Mouse (Mus musculus): Measurements from ENCODE around the gene Kmt2a. TPM values are rescaled to one million over a fixed set of nuclear protein-coding genes. Genes with fewer than 3 reads are reported as not detected.

Gene Kmt2a
- polyA plus RNA-seq, 1 experiment from 2014 or later = 10.1 TPM

DNA sequence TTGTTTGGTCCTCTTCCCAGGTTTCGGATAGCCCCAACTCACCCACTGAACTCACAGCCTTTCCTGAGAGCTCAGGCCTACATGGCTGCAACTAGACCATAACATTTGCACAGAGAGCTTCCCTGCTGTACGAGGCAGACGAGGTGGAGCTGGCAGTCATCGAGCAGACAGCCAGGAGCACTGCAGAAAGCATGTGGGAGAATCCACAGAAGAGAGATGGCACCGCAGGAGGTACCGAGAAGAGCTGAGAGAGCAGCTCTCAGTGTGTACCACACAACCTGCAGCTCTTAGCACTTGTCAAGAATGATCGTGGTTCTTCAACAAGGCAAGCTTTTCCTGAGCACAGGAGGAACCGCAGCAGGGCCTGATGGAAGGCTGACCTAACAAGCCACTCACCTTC lies 66.9 kb downstream of the Kmt2a start:
- H3K9me3 ChIP-seq (replicated peaks) = no peaks in the 10 kb centered on the region
- 91% methylated on average over 8 of the region's 8 CpGs for WGBS
- ATAC-seq (replicated peaks; ENCODE audit: insufficient number of reproducible peaks, insufficient read depth, low FRiP score, low read depth) = no peak
- H3K4me3 ChIP-seq = no peak overlapping the region
- no peaks in the 10 kb centered on the region for H3K4me1 ChIP-seq (replicated peaks)
- no peak overlapping the region for H3K9ac ChIP-seq
- H3K27ac ChIP-seq = no peak overlapping the region
- H3K4me2 ChIP-seq = no peak overlapping the region
- no peaks in the 10 kb centered on the region for H3K27me3 ChIP-seq
- peaks cover 97% of the 10 kb centered on the region for H3K36me3 ChIP-seq

DNA sequence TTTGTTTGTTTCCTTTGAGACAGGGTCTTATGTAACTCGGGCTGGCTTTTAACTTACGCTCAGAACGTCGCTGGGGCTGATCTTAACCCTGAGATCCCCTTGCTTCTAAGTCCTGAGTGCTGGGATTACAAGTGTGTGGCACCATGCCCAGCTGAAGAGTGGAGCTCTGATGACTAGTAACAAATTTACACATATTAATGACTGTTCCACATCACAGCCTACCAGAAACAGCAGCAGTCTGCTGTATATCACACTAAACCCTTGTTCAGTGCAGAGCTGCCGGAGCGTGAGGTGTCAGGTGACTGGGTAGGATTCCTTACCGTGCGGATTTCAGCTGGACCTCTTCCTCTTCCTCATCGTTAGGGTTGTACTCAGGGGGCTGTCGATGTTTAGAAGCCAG lies 70.8 kb downstream of the Kmt2a start:
- no peak overlapping the region for H3K9ac ChIP-seq
- no peak overlapping the region for H3K27ac ChIP-seq
- no peaks in the 10 kb centered on the region for H3K27me3 ChIP-seq
- H3K4me1 ChIP-seq (replicated peaks) = no peaks in the 10 kb centered on the region
- H3K4me3 ChIP-seq = no peak overlapping the region
- H3K9me3 ChIP-seq (replicated peaks) = no peaks in the 10 kb centered on the region
- no peak overlapping the region for H3K4me2 ChIP-seq
- peaks cover 96% of the 10 kb centered on the region for H3K36me3 ChIP-seq
- WGBS = 77% methylated on average over 10 of the region's 10 CpGs
- ATAC-seq (replicated peaks; ENCODE audit: insufficient number of reproducible peaks, insufficient read depth, low FRiP score, low read depth) = no peak

GRCm38 (mm10) chr9:44807778-44808177 lies 73.3 kb downstream of the Kmt2a start:
- no peak overlapping the region for H3K27ac ChIP-seq
- H3K4me3 ChIP-seq = no peak overlapping the region
- peaks cover 79% of the 10 kb centered on the region for H3K36me3 ChIP-seq
- H3K4me1 ChIP-seq (replicated peaks) = no peaks in the 10 kb centered on the region
- H3K9ac ChIP-seq = no peak overlapping the region
- no peaks in the 10 kb centered on the region for H3K27me3 ChIP-seq
- H3K4me2 ChIP-seq = no peak overlapping the region
- 94% methylated on average over 10 of the region's 10 CpGs for WGBS
- H3K9me3 ChIP-seq (replicated peaks) = no peaks in the 10 kb centered on the region
- ATAC-seq (replicated peaks; ENCODE audit: insufficient number of reproducible peaks, insufficient read depth, low FRiP score, low read depth) = no peak

- no peak overlapping the region for H3K4me2 ChIP-seq
- no peak overlapping the region for H3K27ac ChIP-seq
- WGBS = 65% methylated on average over 5 of the region's 5 CpGs
- no peaks in the 10 kb centered on the region for H3K27me3 ChIP-seq
- peaks cover 73% of the 10 kb centered on the region for H3K36me3 ChIP-seq
- H3K9me3 ChIP-seq (replicated peaks) = no peaks in the 10 kb centered on the region
- no peaks in the 10 kb centered on the region for H3K4me1 ChIP-seq (replicated peaks)
- no peak overlapping the region for H3K4me3 ChIP-seq
- H3K9ac ChIP-seq = no peak overlapping the region
- ATAC-seq (replicated peaks; ENCODE audit: insufficient number of reproducible peaks, insufficient read depth, low FRiP score, low read depth) = no peak
Observed at GRCm38 (mm10) chr9:44807141-44807540, 74.0 kb downstream of the Kmt2a start.

GRCm38 (mm10) chr9:44805536-44805935 lies 75.6 kb downstream of the Kmt2a start:
- Histone ChIP-seq H3K27ac (no peak overlapping the region), H3K4me1 (replicated peaks) (no peaks in the 10 kb centered on the region), H3K36me3 (peaks cover 59% of the 10 kb centered on the region), H3K9me3 (replicated peaks) (no peaks in the 10 kb centered on the region), H3K9ac (no peak overlapping the region), H3K4me3 (no peak overlapping the region), H3K4me2 (no peak overlapping the region), H3K27me3 (0 out of 2 replicates have a peak, but pooled peaks cover 4% of the 10 kb centered on the region)
- WGBS = 82% methylated on average over 5 of the region's 5 CpGs
- ATAC-seq (replicated peaks; ENCODE audit: insufficient number of reproducible peaks, insufficient read depth, low FRiP score, low read depth) = no peak

DNA sequence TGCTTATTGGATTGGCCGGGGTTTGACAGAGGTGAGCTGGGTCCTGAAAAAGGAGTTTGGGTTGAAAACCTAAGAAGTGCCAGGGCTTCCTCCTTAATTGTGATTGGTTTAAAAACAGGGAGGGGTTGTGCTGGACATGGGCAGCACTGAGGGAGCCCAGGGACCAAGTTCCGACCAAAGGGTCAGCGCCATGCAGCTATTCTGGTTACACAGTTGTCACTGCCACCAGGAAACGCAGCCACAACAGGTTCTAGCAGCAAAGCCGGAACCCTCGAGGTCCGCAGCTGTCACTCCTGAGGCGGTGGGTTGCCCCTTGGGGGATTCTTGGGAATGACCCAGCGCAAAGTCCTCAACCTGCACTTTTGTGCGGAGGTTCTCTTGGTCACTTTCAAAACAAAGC lies 76.4 kb downstream of the Kmt2a start:
- H3K27ac ChIP-seq = no peak overlapping the region
- H3K36me3 ChIP-seq = peaks cover 51% of the 10 kb centered on the region
- H3K27me3 ChIP-seq = 0 out of 2 replicates have a peak, but pooled peaks cover 5% of the 10 kb centered on the region
- H3K4me2 ChIP-seq = no peak overlapping the region
- H3K4me1 ChIP-seq (replicated peaks) = peaks cover 3% of the 10 kb centered on the region; the same call in 1 of the 2 replicates
- no peak overlapping the region for H3K4me3 ChIP-seq
- 87% methylated on average over 10 of the region's 10 CpGs for WGBS
- no peaks in the 10 kb centered on the region for H3K9me3 ChIP-seq (replicated peaks)
- H3K9ac ChIP-seq = no peak overlapping the region
- ATAC-seq (replicated peaks; ENCODE audit: insufficient number of reproducible peaks, insufficient read depth, low FRiP score, low read depth) = no peak

- ATAC-seq (replicated peaks; ENCODE audit: insufficient number of reproducible peaks, insufficient read depth, low FRiP score, low read depth) = no peak
- H3K27ac ChIP-seq = no peak within 1 kb of the TSS
- peaks cover 17% of the 10 kb centered on the region for H3K27me3 ChIP-seq
- peaks cover 13% of the 10 kb centered on the region for H3K4me1 ChIP-seq (replicated peaks)
- no peaks in the 10 kb centered on the region for H3K9me3 ChIP-seq (replicated peaks)
- no peak within 1 kb of the TSS for H3K4me3 ChIP-seq
- no peak within 1 kb of the TSS for H3K9ac ChIP-seq
- H3K4me2 ChIP-seq = no peak within 1 kb of the TSS
- H3K36me3 ChIP-seq = peaks cover 33% of the 10 kb centered on the region
- WGBS = 82% methylated on average over 4 of the region's 4 CpGs
Observed at GRCm38 (mm10) chr9:44802808-44803450, 78.2 kb downstream of the Kmt2a start, which contains the start of gene Ttc36. Gene Ttc36, minus strand, starts transcription at chr9:44803072.

DNA sequence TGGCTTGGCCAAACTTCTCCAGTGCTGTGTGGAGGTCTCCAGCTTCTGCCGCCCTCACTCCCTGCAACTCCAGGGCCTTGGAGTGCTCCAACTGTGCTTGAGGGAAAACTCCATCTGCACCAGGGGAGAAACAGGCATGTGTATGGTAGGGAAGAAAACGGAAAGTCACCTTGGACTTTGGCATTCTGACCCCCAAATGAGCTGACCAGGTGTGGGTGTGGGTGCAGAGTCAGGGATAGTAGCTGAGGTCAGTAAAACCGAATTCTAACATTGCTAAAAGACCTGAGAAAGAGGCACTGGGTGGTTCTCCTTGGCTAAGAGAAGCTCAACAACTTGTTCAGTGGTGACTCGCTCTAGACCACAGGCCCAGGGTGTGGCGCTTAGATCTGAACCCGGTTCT lies 79.4 kb downstream of the Kmt2a start:
- Histone ChIP-seq H3K27ac (no peak overlapping the region), H3K4me1 (replicated peaks) (peaks cover 13% of the 10 kb centered on the region), H3K4me3 (no peak overlapping the region), H3K9ac (no peak overlapping the region), H3K27me3 (peaks cover 22% of the 10 kb centered on the region), H3K9me3 (replicated peaks) (no peaks in the 10 kb centered on the region), H3K4me2 (no peak overlapping the region), H3K36me3 (peaks cover 20% of the 10 kb centered on the region)
- no peak for ATAC-seq (replicated peaks; ENCODE audit: insufficient number of reproducible peaks, insufficient read depth, low FRiP score, low read depth)
- 77% methylated on average over 6 of the region's 6 CpGs for WGBS

DNA sequence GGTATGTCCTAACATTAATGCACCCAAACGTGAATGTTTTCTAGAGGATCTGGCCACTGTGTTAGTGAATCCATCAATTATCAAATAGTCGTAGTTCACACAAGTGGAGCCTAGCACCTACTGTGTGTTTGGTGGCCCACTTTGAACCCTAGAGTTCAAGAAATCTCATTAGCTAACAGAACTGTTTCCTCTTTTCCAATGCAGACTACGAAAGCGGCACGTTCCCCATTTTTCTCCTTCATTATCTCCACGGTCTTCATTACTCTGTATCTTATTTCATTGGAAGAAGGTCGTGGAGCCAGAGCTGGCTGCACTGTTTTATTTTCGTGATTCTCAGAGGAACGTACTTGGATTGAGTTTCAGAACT lies 81.2 kb downstream of the Kmt2a start:
- ATAC-seq (replicated peaks; ENCODE audit: insufficient number of reproducible peaks, insufficient read depth, low FRiP score, low read depth) = no peak
- Histone ChIP-seq H3K27ac (no peak overlapping the region), H3K27me3 (peaks cover 22% of the 10 kb centered on the region), H3K9ac (peak overlapping the region; percentile 76; the same call in 1 of the 2 replicates), H3K4me2 (peak overlapping the region; percentile 99), H3K9me3 (replicated peaks) (no peaks in the 10 kb centered on the region), H3K36me3 (peaks cover 5% of the 10 kb centered on the region; the same call in 1 of the 2 replicates), H3K4me1 (replicated peaks) (peaks cover 13% of the 10 kb centered on the region), H3K4me3 (peak overlapping the region; percentile 73)
- WGBS = 40% methylated on average over 9 of the region's 9 CpGs

DNA sequence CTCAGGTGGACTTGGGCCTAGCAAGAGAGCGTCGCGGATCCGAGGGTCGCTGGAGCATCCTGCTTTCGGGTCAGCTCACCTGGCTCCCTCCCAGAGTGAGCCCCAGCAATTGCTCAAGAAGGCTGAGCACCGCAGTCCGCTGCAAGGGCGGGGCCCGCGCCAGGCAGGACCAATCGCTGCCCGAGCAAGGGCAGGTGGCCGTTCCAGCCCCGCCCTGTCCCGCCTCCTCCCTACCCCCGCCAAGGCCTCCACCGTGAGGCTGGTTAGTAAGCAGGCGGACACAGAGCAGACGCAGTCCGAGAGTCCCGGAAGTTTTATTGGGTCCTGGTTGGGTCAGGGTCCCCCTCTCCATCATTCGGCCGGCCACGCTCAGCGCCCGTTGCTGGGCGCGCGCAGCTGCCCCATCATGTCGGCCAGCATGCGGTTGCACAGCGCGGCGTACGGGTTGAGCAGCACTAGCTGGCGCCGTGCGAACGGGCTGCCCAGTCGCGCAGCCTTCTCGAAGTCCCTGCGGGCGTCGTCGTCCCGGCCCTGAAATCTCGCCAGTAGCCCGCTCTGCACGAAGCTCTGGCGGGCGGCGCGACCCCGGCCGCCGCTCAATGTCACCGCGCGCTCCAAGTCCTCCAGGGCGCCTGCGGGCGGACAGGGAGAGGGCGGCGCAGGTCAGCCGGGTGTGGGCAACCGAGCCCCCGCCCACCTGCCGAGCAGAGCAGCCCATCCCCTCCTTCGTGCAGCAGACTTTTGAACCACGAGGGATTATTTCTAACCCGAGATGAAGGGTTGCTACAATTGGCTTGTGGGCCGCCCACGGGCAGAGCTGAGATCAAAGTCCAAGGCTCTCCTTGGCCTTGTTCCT lies 81.8 kb downstream of the Kmt2a start, which contains the start of gene Tmem25:
Gene Tmem25 (minus strand): TSS at position 206 of the 856 bp plus-strand sequence.
- Histone ChIP-seq H3K27me3 (peaks cover 22% of the 10 kb centered on the region), H3K4me3 (peak within 1 kb of the TSS; percentile 73), H3K27ac (peak within 1 kb of the TSS; percentile 87), H3K4me2 (peak within 1 kb of the TSS; percentile 99), H3K9me3 (replicated peaks) (no peaks in the 10 kb centered on the region), H3K36me3 (no peaks in the 10 kb centered on the region), H3K4me1 (replicated peaks) (peaks cover 13% of the 10 kb centered on the region), H3K9ac (peak within 1 kb of the TSS; percentile 76)
- WGBS = under 1% methylated on average over 75 of the region's 75 CpGs
- peak; percentile 95 for ATAC-seq (replicated peaks; ENCODE audit: insufficient number of reproducible peaks, insufficient read depth, low FRiP score, low read depth)

- Histone ChIP-seq H3K4me3 (peak overlapping the region; percentile 73; the same call in 1 of the 2 replicates), H3K4me2 (peak overlapping the region; percentile 99), H3K27me3 (peaks cover 22% of the 10 kb centered on the region), H3K9me3 (replicated peaks) (no peaks in the 10 kb centered on the region), H3K36me3 (no peaks in the 10 kb centered on the region), H3K9ac (no peak overlapping the region; the same call in 1 of the 2 replicates), H3K27ac (no peak overlapping the region), H3K4me1 (replicated peaks) (peaks cover 13% of the 10 kb centered on the region)
- 36% methylated on average over 7 of the region's 7 CpGs for WGBS
- no peak for ATAC-seq (replicated peaks; ENCODE audit: insufficient number of reproducible peaks, insufficient read depth, low FRiP score, low read depth)
Observed at GRCm38 (mm10) chr9:44798298-44798697, 82.8 kb downstream of the Kmt2a start.

All from heart, embryonic 15.5 days (tissue).